ENCODE assay signal across 8 mouse cellular contexts in genomic region chr2:145674496-145675141, GRCm38 (mm10). TPM values are rescaled to one million over a fixed set of nuclear protein-coding genes. Genes with fewer than 3 reads are reported as not detected.
DNase-seq lines count a peak whose midpoint lies in the region; ATAC-seq and TF ChIP-seq lines count a peak whose summit lies in the region.

No protein-coding gene starts in this region.

- H3K27me3 ChIP-seq in lung, postnatal 0 days (replicated peaks; ENCODE audit: insufficient read depth, low read length), result no peaks in the 10 kb centered on the region
- H3K27me3 ChIP-seq in embryonic facial prominence, embryonic 13.5 days, result no peaks in the 10 kb centered on the region
- no peaks in the 10 kb centered on the region for H3K27me3 ChIP-seq in limb, embryonic 11.5 days (ENCODE audit: control insufficient read depth, insufficient read depth, low read length)

- 2% methylated on average over 22 of the region's 23 CpGs for WGBS in lung, postnatal 0 days
- WGBS in embryonic facial prominence, embryonic 13.5 days, result 3% methylated on average over 21 of the region's 23 CpGs
- 5% methylated on average over 23 of the region's 23 CpGs for WGBS in limb, embryonic 11.5 days

- intact Hi-C loops in left cerebral cortex, postnatal 14 days (cut with DNase I), result no loop called here

- H3K4me1 ChIP-seq in lung, postnatal 0 days (ENCODE audit: insufficient read depth, low read depth, low read length), result peaks cover 3% of the 10 kb centered on the region; the same call in 1 of the 2 replicates
- peaks cover 33% of the 10 kb centered on the region for H3K4me1 ChIP-seq in embryonic facial prominence, embryonic 13.5 days
- peaks cover 8% of the 10 kb centered on the region; the same call in 1 of the 2 replicates for H3K4me1 ChIP-seq in limb, embryonic 11.5 days (ENCODE audit: control insufficient read depth, insufficient read depth, low read length)

- no peaks in the 10 kb centered on the region for H3K36me3 ChIP-seq in lung, postnatal 0 days (ENCODE audit: insufficient read depth, low read length)
- no peaks in the 10 kb centered on the region for H3K36me3 ChIP-seq in embryonic facial prominence, embryonic 13.5 days
- H3K36me3 ChIP-seq in limb, embryonic 11.5 days (ENCODE audit: control insufficient read depth, insufficient read depth, low read length), result no peaks in the 10 kb centered on the region

- no peak for TF ChIP-seq CTCF in lung, postnatal 0 days (IDR thresholded peaks at IDR 0.05)

- peak overlapping the region; percentile 86 for H3K27ac ChIP-seq in lung, postnatal 0 days (ENCODE audit: low read length)
- H3K27ac ChIP-seq in embryonic facial prominence, embryonic 13.5 days, result peak overlapping the region; percentile 82
- no peak overlapping the region for H3K27ac ChIP-seq in limb, embryonic 11.5 days (replicated peaks; ENCODE audit: low read depth, low read length)

- H3K4me2 ChIP-seq in lung, postnatal 0 days (replicated peaks; ENCODE audit: low read depth, low read length), result peak overlapping the region; percentile 94
- H3K4me2 ChIP-seq in embryonic facial prominence, embryonic 13.5 days, result peak overlapping the region; percentile 81
- peak overlapping the region; percentile 94 for H3K4me2 ChIP-seq in limb, embryonic 11.5 days (ENCODE audit: low read depth, severe bottlenecking)

- peak overlapping the region; percentile 56 for H3K9ac ChIP-seq in lung, postnatal 0 days (replicated peaks; ENCODE audit: low read depth)
- H3K9ac ChIP-seq in embryonic facial prominence, embryonic 13.5 days, result peak overlapping the region; percentile 81
- peak overlapping the region; percentile 70 for H3K9ac ChIP-seq in limb, embryonic 11.5 days (ENCODE audit: low read length)

- H3K4me3 ChIP-seq in lung, postnatal 0 days (ENCODE audit: low read depth, low read length), result peak overlapping the region; percentile 76
- H3K4me3 ChIP-seq in embryonic facial prominence, embryonic 13.5 days, result peak overlapping the region; percentile 65
- peak overlapping the region; percentile 61 for H3K4me3 ChIP-seq in limb, embryonic 11.5 days (ENCODE audit: low read depth, low read length)

- TF ChIP-seq EP300 in lung, postnatal 0 days (IDR thresholded peaks at IDR 0.05), result no peak

- no peaks in the 10 kb centered on the region for H3K9me3 ChIP-seq in lung, postnatal 0 days (ENCODE audit: low read length)
- H3K9me3 ChIP-seq in embryonic facial prominence, embryonic 13.5 days, result no peaks in the 10 kb centered on the region
- no peaks in the 10 kb centered on the region for H3K9me3 ChIP-seq in limb, embryonic 11.5 days (ENCODE audit: control insufficient read depth, low read length)

- no peak for ATAC-seq in lung, postnatal 0 days
- peak; percentile 24 for ATAC-seq in embryonic facial prominence, embryonic 13.5 days (ENCODE audit: insufficient number of reproducible peaks, insufficient read depth, low FRiP score, low TSS enrichment, low read depth)
- ATAC-seq in limb, embryonic 11.5 days (ENCODE audit: insufficient number of reproducible peaks, low FRiP score, low TSS enrichment, low read depth), result peak; percentile 63

- DNase-seq in lung, postnatal 0 days (ENCODE audit: low spot score), result peak; percentile 25
- no peak for DNase-seq in lung, postnatal 36 days
- DNase-seq in limb, embryonic 11.5 days (ENCODE audit: low spot score), result no peak
- peak; percentile 35 for DNase-seq in retina, postnatal 1 day
- DNase-seq in left cerebral cortex, adult 18-20 months (ENCODE audit: low spot score in 2 of 2), result no peak
- DNase-seq in layer of hippocampus, adult 9-10 months (ENCODE audit: low spot score), result no peak
- no peak for DNase-seq in left cerebral cortex, postnatal 14 days (ENCODE audit: low spot score in 2 of 2)

RNA-seq across cellular contexts. Expression of gene Rin2, which starts 0.4 kb away (rescaled TPM):
- 50.3 and 55.2 TPM in 2 replicates for polyA plus RNA-seq in lung, postnatal 0 days (2015; fragmentation: Nextera tagmentation; extraction: Ambion mirVana)
- 33.0 and 39.6 TPM in 2 replicates for polyA plus RNA-seq in embryonic facial prominence, embryonic 13.5 days (2015; fragmentation: Nextera tagmentation; extraction: Ambion mirVana)
- polyA plus RNA-seq in limb, embryonic 11.5 days (2014; fragmentation: Nextera tagmentation; extraction: Ambion mirVana), result 19.5 and 19.9 TPM in 2 replicates
- total RNA-seq in left cerebral cortex, adult 18-20 months (2021), result 10 to 100 TPM; 19.1 to 31.7 TPM
- 10 to 100 TPM; 19.3 to 27.7 TPM for total RNA-seq in left cerebral cortex, postnatal 14 days (2021)

Comparison
In these comparisons a context has a peak if more than half of its experiments do, and no peak if none do; other contexts are left out.
1. DNase-seq: peak in lung, postnatal 0 days (single experiment) and retina, postnatal 1 day (single experiment); none in lung, postnatal 36 days (single experiment), limb, embryonic 11.5 days (single experiment), left cerebral cortex, adult 18-20 months (0 of 2), layer of hippocampus, adult 9-10 months (single experiment) and left cerebral cortex, postnatal 14 days (0 of 2).
2. Peak in every context shown above with its lines, with median percentiles within 50 percentile points of each other: H3K4me2 ChIP-seq, H3K4me3 ChIP-seq and H3K9ac ChIP-seq.